In the genomic region with DNA sequence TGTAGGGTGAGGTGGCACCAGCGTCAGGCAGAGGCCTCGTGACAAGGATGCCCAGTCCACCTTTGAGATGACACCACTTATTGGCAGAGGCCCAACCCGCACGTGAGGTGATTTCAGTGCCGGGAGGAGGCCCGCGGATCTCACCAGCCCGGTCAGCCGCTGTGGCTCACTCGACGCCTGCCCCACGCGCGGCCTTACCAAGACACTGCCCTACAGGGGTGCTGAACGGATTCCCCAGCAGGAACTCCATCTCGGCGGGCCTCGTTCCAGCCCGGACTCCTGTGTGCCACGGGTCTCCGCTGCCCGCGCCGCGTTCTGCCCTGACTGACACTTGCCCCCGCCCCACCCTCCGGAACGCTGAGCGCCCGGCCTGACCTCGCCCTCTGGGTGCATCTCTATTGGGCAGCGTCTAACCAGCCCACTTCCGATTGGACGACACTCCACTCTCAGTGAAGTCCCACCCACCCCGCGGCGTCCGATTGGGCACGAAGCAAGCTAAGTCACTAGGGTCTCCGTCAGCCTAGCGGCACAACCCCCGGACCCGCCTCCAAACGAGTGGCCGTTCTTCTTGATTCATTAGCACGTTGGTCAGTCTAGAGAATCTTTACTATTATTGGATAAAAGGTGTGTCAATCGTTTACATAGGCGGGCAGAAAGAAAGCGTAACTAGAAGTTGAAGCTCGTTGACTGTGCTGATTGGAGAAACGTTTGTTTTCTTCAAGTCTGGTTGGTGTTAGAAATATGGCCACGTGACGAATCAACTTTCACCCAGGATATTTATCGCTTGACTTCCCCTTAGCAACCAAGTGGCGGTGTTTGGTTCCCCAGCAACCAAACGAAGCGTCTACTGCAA, we compare ENCODE assay signal across 8 mouse cellular contexts. TPM values are rescaled to one million over a fixed set of nuclear protein-coding genes. Genes with fewer than 3 reads are reported as not detected.
DNase-seq lines count a peak whose midpoint lies in the region; ATAC-seq lines count a peak whose summit lies in the region.

A gene (minus strand): TSS at position 347 of the 853 bp plus-strand sequence.
A gene (plus strand): TSS at position 771 of the 853 bp plus-strand sequence.

- peak; percentile 100 for ATAC-seq in forebrain, embryonic 14.5 days
- ATAC-seq in neural tube, embryonic 15.5 days (ENCODE audit: low FRiP score): peak; percentile 99

- H3K4me1 ChIP-seq in forebrain, embryonic 14.5 days (ENCODE audit: control insufficient read depth, insufficient read depth, low read length): peaks cover 13% of the 10 kb centered on the region
- peaks cover 26% of the 10 kb centered on the region for H3K4me1 ChIP-seq in neural tube, embryonic 15.5 days

- H3K27ac ChIP-seq in forebrain, embryonic 14.5 days (ENCODE audit: low read depth, low read length): peak within 1 kb of the TSS; percentile 52; the same call in 1 of the 2 replicates
- peak within 1 kb of the TSS; percentile 87 for H3K27ac ChIP-seq in neural tube, embryonic 15.5 days (replicated peaks)

- H3K4me3 ChIP-seq in forebrain, embryonic 14.5 days (ENCODE audit: low read depth, low read length): peak within 1 kb of the TSS; percentile 75
- peak within 1 kb of the TSS; percentile 86 for H3K4me3 ChIP-seq in neural tube, embryonic 15.5 days (replicated peaks)

- H3K9ac ChIP-seq in forebrain, embryonic 14.5 days (ENCODE audit: low read length): peak within 1 kb of the TSS; percentile 79
- peak within 1 kb of the TSS; percentile 71 for H3K9ac ChIP-seq in neural tube, embryonic 15.5 days (replicated peaks)

- H3K9me3 ChIP-seq in forebrain, embryonic 14.5 days (replicated peaks; ENCODE audit: control insufficient read depth, low read length): no peaks in the 10 kb centered on the region
- H3K9me3 ChIP-seq in neural tube, embryonic 15.5 days (replicated peaks): no peaks in the 10 kb centered on the region

- peak; percentile 100 for DNase-seq in ES-CJ7 (ENCODE audit: low read depth, low spot score)
- DNase-seq in cerebellum, adult 11 months: peak; percentile 99
- peak; percentile 100 for DNase-seq in forebrain, embryonic 14.5 days (ENCODE audit: low spot score)
- DNase-seq in heart, postnatal 14 days: peak; percentile 97
- DNase-seq in layer of hippocampus, adult 11-12 months (ENCODE audit: low spot score): peak; percentile 100
- peak; percentile 100 for DNase-seq in lung, adult 18-20 months
- peak; percentile 100 for DNase-seq in testis, postnatal 14 days (ENCODE audit: low spot score)

- H3K4me2 ChIP-seq in forebrain, embryonic 14.5 days (ENCODE audit: low read length): peak within 1 kb of the TSS; percentile 93
- peak within 1 kb of the TSS; percentile 85 for H3K4me2 ChIP-seq in neural tube, embryonic 15.5 days

- no peaks in the 10 kb centered on the region for H3K27me3 ChIP-seq in forebrain, embryonic 14.5 days (replicated peaks; ENCODE audit: control insufficient read depth, insufficient read depth, low read length)
- H3K27me3 ChIP-seq in neural tube, embryonic 15.5 days (replicated peaks): no peaks in the 10 kb centered on the region

- under 1% methylated on average over 57 of the region's 57 CpGs for WGBS in forebrain, embryonic 14.5 days
- WGBS in neural tube, embryonic 15.5 days: under 1% methylated on average over 57 of the region's 57 CpGs

- H3K36me3 ChIP-seq in forebrain, embryonic 14.5 days (ENCODE audit: control insufficient read depth, insufficient read depth, low read length): no peaks in the 10 kb centered on the region
- no peaks in the 10 kb centered on the region for H3K36me3 ChIP-seq in neural tube, embryonic 15.5 days

- intact Hi-C loops in heart, postnatal 14 days (cut with DNase I): loop anchor here (1.0 to 5.0 kb wide), 2 partner anchors 45 to 60 kb away; no protein-coding TSS in a partner anchor

RNA-seq across cellular contexts. Expression of the first gene that starts in this region (rescaled TPM):
- polyA plus RNA-seq in forebrain, embryonic 14.5 days (2014; fragmentation: Nextera tagmentation; extraction: Ambion mirVana): 23.0 and 31.6 TPM in 2 replicates
- 10 to 100 TPM; 93.3 to 93.7 TPM for total RNA-seq in heart, postnatal 14 days (2021)
- 66.3 and 68.9 TPM in 2 replicates for polyA plus RNA-seq in neural tube, embryonic 15.5 days (2015; fragmentation: Nextera tagmentation; extraction: Ambion mirVana)

RNA-seq across cellular contexts. Expression of the second gene that starts in this region (rescaled TPM):
- polyA plus RNA-seq in forebrain, embryonic 14.5 days (2014; fragmentation: Nextera tagmentation; extraction: Ambion mirVana): 5.9 and 7.0 TPM in 2 replicates
- total RNA-seq in heart, postnatal 14 days (2021): 1 to 10 TPM; 2.0 to 3.2 TPM
- polyA plus RNA-seq in neural tube, embryonic 15.5 days (2015; fragmentation: Nextera tagmentation; extraction: Ambion mirVana): 5.3 and 6.2 TPM in 2 replicates

Comparison
In these comparisons a context has a peak if more than half of its experiments do, and no peak if none do; other contexts are left out.
1. Peak in every context shown above with its lines: DNase-seq, ATAC-seq, H3K4me3 ChIP-seq and H3K27ac ChIP-seq.